Mouse (Mus musculus) myocyte (in vitro differentiated cells): ENCODE measurements around the gene Plcxd2.

Experiments
- MAX ChIP-seq: IDR thresholded peaks from one replicate; pipeline ENCODE4 v1.6.1; 2011; ENCODE audit warnings: low read depth, mild to moderate bottlenecking, control low read depth
- POLR2A ChIP-seq: IDR thresholded peaks from one replicate; pipeline ENCODE4 v1.6.1; 2011; ENCODE audit warnings: low read depth, mild to moderate bottlenecking, control low read depth, moderate library complexity; ENCODE audit not compliant: insufficient read length
- TCF12 ChIP-seq: IDR thresholded peaks from one replicate; pipeline ENCODE4 v1.6.1; 2011; ENCODE audit warnings: mild to moderate bottlenecking, control low read depth; ENCODE audit not compliant: poor library complexity, insufficient read depth, severe bottlenecking
- USF1 ChIP-seq: IDR thresholded peaks from one replicate; pipeline ENCODE4 v1.6.1; 2011; ENCODE audit warnings: low read depth, mild to moderate bottlenecking, control low read depth, moderate library complexity

DNA sequence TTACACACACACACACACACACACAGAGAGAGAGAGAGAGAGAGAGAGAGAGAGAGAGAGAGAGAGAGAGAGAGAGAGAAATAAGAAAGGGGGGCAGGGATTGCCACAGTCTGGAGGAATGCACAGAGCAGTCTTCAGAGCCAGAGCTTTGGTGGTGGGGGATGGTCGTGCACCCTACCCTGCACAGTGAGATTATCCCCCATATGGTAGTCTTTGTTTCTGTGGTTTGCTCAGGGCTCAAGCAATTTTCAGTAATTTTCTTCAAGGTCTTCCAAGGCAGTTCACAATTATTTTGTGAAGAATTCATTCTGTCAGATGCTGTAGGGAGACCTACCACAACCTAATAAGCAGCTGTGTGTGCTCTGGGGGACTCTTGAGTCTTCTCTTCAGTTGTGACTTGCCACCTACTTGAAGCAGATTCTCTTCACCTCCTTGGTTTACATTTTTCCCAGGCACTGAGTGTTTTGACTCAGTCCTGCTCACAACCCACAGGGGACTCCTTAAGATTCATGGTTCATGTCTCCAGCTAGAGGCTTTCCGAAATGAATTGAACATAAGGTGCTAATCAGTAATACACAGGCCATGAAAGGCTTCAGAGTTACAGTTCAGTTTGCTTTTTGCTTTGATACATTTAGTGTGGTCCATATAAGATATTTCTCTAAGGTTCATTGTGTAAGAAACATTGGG is 75.2 kb downstream of the Plcxd2 start:
- TF ChIP-seq POLR2A (no peak), USF1 (no peak), TCF12 (no peak), MAX (no peak)
